Mouse (Mus musculus) olfactory bulb, adult 2 months (tissue): Measurements from ENCODE around the gene Crkl. TPM values are rescaled to one million over a fixed set of nuclear protein-coding genes. Genes with fewer than 3 reads are reported as not detected.

Source experiments
- H3K27ac ChIP-seq: fragments of 200-500 bp; 2 replicates; pipeline ENCODE4 v1.5.1; 2012; ENCODE audit warnings: low read depth, low read length; ENCODE audit not compliant: insufficient read depth
- H3K4me1 ChIP-seq: fragments of 200-500 bp; 2 replicates; pipeline ENCODE4 v1.6.1; 2012; ENCODE audit warnings: low read length; ENCODE audit not compliant: control insufficient read depth, insufficient read depth
- H3K4me3 ChIP-seq: fragments of 200-500 bp; 2 replicates; pipeline ENCODE4 v1.5.1; 2012; ENCODE audit warnings: mild to moderate bottlenecking, low read depth, low read length, moderate library complexity; ENCODE audit not compliant: insufficient read depth
- CTCF ChIP-seq: fragments of 200-500 bp; IDR thresholded peaks from 2 replicates; pipeline ENCODE4 v1.5.1; 2012; ENCODE audit warnings: low read depth, mild to moderate bottlenecking, low read length, moderate library complexity; ENCODE audit not compliant: insufficient read depth
- POLR2A ChIP-seq: fragments of 200-500 bp; IDR thresholded peaks from 2 replicates; pipeline ENCODE4 v1.6.1; 2012; ENCODE audit warnings: mild to moderate bottlenecking, low read depth, low read length, moderate library complexity; ENCODE audit not compliant: insufficient read depth
- WGBS: fragments of 180-500 bp; shearing (Covaris S2); methylation state at CpG from one replicate; pipeline ENCODE4 v1.1.7; 2018; 5-methylcytosine and 5-hydroxymethylcytosine counted together
- polyA plus RNA-seq: library from polyadenylated mRNA; stranded (reverse); fragments of >200 nt; gene quantifications from 2 replicates; pipeline ENCODE4 v1.2.4, GENCODE M21; 2012; ENCODE audit warnings: low replicate concordance; ENCODE audit not compliant: missing spikeins, insufficient read depth, insufficient read length

Gene Crkl
- polyA plus RNA-seq, 1 experiment: not detected

GRCm38 (mm10) chr16:17532271-17532670 is 80.5 kb downstream of the Crkl start:
- Histone ChIP-seq H3K4me3 (no peak overlapping the region), H3K4me1 (peaks cover 10% of the 10 kb centered on the region; the same call in 1 of the 2 replicates), H3K27ac (no peak overlapping the region)
- 63% methylated on average over 4 of the region's 4 CpGs for WGBS
- TF ChIP-seq CTCF (no peak), POLR2A (no peak)

- Histone ChIP-seq H3K4me3 (no peak overlapping the region), H3K27ac (no peak overlapping the region), H3K4me1 (peaks cover 10% of the 10 kb centered on the region; the same call in 1 of the 2 replicates)
- TF ChIP-seq CTCF: no peak
- TF ChIP-seq POLR2A: no peak
- WGBS: 70% methylated on average over 14 of the region's 14 CpGs
Measured at GRCm38 (mm10) chr16:17532676-17533329, 81.0 kb downstream of the Crkl start.

- Histone ChIP-seq H3K27ac (no peak overlapping the region), H3K4me1 (peaks cover 1% of the 10 kb centered on the region; the same call in 1 of the 2 replicates), H3K4me3 (no peak overlapping the region)
- TF ChIP-seq POLR2A: no peak
- no peak for TF ChIP-seq CTCF
- 88% methylated on average over 3 of the region's 3 CpGs for WGBS
Measured at GRCm38 (mm10) chr16:17536584-17536983, 84.8 kb downstream of the Crkl start.

Other genes with a start within 250 kb of the Crkl start
- not detected in 2 replicates for gene Ube2l3, start 249.3 kb upstream of the Crkl start, polyA plus RNA-seq
- gene Rimbp3, start 243.4 kb upstream of the Crkl start, polyA plus RNA-seq: not detected in 2 replicates
- not detected in 2 replicates for gene Hic2, start 218.4 kb upstream of the Crkl start, polyA plus RNA-seq
- gene Tmem191c, start 175.9 kb upstream of the Crkl start, polyA plus RNA-seq: not detected in 2 replicates
- gene Serpind1, start 120.6 kb upstream of the Crkl start, polyA plus RNA-seq: not detected in 2 replicates
- not detected in 2 replicates for gene Snap29, start 46.0 kb upstream of the Crkl start, polyA plus RNA-seq
- 511 TPM in 1 of 2 replicates, not detected in the other for gene Pi4ka, start 45.7 kb upstream of the Crkl start, polyA plus RNA-seq
- gene Aifm3, start 37.6 kb downstream of the Crkl start, polyA plus RNA-seq: not detected in 2 replicates
- not detected in 2 replicates for gene Lztr1, start 56.7 kb downstream of the Crkl start, polyA plus RNA-seq
- gene Thap7, start 79.1 kb downstream of the Crkl start, polyA plus RNA-seq: not detected in 2 replicates
- not detected in 2 replicates for gene Lrrc74b, start 109.3 kb downstream of the Crkl start, polyA plus RNA-seq
- gene P2rx6, start 109.9 kb downstream of the Crkl start, polyA plus RNA-seq: not detected in 2 replicates
- gene Slc7a4, start 131.2 kb downstream of the Crkl start, polyA plus RNA-seq: not detected in 2 replicates
- not detected in 2 replicates for gene Smpd4, start 167.4 kb downstream of the Crkl start, polyA plus RNA-seq
- gene Ccdc74a, start 194.5 kb downstream of the Crkl start, polyA plus RNA-seq: not detected in 2 replicates